10 mouse cellular contexts compared by ENCODE assay signal in genomic region chr13:43399576-43399975, GRCm38 (mm10). TPM values are rescaled to one million over a fixed set of nuclear protein-coding genes. Genes with fewer than 3 reads are reported as not detected.
DNase-seq lines count a peak whose midpoint lies in the region; ATAC-seq lines count a peak whose summit lies in the region.
"Had no signal": no experiment of that assay in that cellular context is flagged by ENCODE, and none has a peak within 500 bp of the region (broad histone marks: within the 10 kb centered on the region; RNA-seq: fewer than 3 reads in every experiment).

No protein-coding gene starts in this region.

- DNase-seq in heart, embryonic 10.5 days (ENCODE audit: low spot score): no peak
- DNase-seq in MEL-GATA-1-ER (ENCODE audit: extremely low read depth, low read depth): peak; percentile 29
- DNase-seq in cerebellum, adult 9-11 months: no peak
- DNase-seq in cerebellum, postnatal 4 days (ENCODE audit: low spot score in 2 of 2): no peak
- DNase-seq in gastrocnemius, adult 8-10 months (ENCODE audit: low spot score in 2 of 2): no peak
- DNase-seq: layer of hippocampus, adult 9-11 months; right cerebral cortex, postnatal 14 days had no signal

- peak overlapping the region; percentile 64 for H3K4me2 ChIP-seq in heart, embryonic 15.5 days
- peak overlapping the region; percentile 86 for H3K4me2 ChIP-seq in hindbrain, embryonic 16.5 days (ENCODE audit: low read length)
- H3K4me2 ChIP-seq in midbrain, embryonic 15.5 days: peak overlapping the region; percentile 78

- H3K36me3 ChIP-seq in heart, embryonic 15.5 days: peaks cover 35% of the 10 kb centered on the region
- H3K36me3 ChIP-seq in heart, embryonic 10.5 days: peaks cover 49% of the 10 kb centered on the region
- H3K36me3 ChIP-seq in hindbrain, embryonic 16.5 days (ENCODE audit: control insufficient read depth, insufficient read depth, low read length): peaks cover 12% of the 10 kb centered on the region
- H3K36me3 ChIP-seq in midbrain, embryonic 15.5 days (replicated peaks): peaks cover 25% of the 10 kb centered on the region; the same call in 1 of the 2 replicates

- no peak overlapping the region for H3K9ac ChIP-seq in heart, embryonic 15.5 days
- no peak overlapping the region for H3K9ac ChIP-seq in hindbrain, embryonic 16.5 days (ENCODE audit: low read depth, low read length)
- H3K9ac ChIP-seq in midbrain, embryonic 15.5 days: no peak overlapping the region

- H3K27ac ChIP-seq in heart, embryonic 15.5 days: no peak overlapping the region
- no peak overlapping the region for H3K27ac ChIP-seq in heart, embryonic 10.5 days
- H3K27ac ChIP-seq in hindbrain, embryonic 16.5 days (ENCODE audit: low read depth, low read length): no peak overlapping the region
- H3K27ac ChIP-seq in midbrain, embryonic 15.5 days: no peak overlapping the region

- 77% methylated on average over 5 of the region's 5 CpGs for WGBS in heart, embryonic 15.5 days
- 90% methylated on average over 5 of the region's 5 CpGs for WGBS in heart, embryonic 10.5 days
- 90% methylated on average over 5 of the region's 5 CpGs for WGBS in hindbrain, embryonic 16.5 days
- 90% methylated on average over 5 of the region's 5 CpGs for WGBS in midbrain, embryonic 15.5 days

- H3K4me3 ChIP-seq in heart, embryonic 15.5 days: peak overlapping the region; percentile 88; the same call in 1 of the 2 replicates
- no peak overlapping the region for H3K4me3 ChIP-seq in heart, embryonic 10.5 days
- H3K4me3 ChIP-seq in hindbrain, embryonic 16.5 days (ENCODE audit: low read length): no peak overlapping the region
- H3K4me3 ChIP-seq in midbrain, embryonic 15.5 days: peak overlapping the region; percentile 72

- no peaks in the 10 kb centered on the region for H3K27me3 ChIP-seq in heart, embryonic 15.5 days
- H3K27me3 ChIP-seq in heart, embryonic 10.5 days (ENCODE audit: insufficient read depth, poor library complexity, severe bottlenecking): no peaks in the 10 kb centered on the region
- no peaks in the 10 kb centered on the region for H3K27me3 ChIP-seq in hindbrain, embryonic 16.5 days (replicated peaks; ENCODE audit: control insufficient read depth, insufficient read depth, low read length)
- no peaks in the 10 kb centered on the region for H3K27me3 ChIP-seq in midbrain, embryonic 15.5 days (replicated peaks)

- H3K4me1 ChIP-seq in heart, embryonic 15.5 days (replicated peaks): peaks cover 7% of the 10 kb centered on the region
- peaks cover 9% of the 10 kb centered on the region; the same call in 1 of the 2 replicates for H3K4me1 ChIP-seq in heart, embryonic 10.5 days
- H3K4me1 ChIP-seq in hindbrain, embryonic 16.5 days (ENCODE audit: control insufficient read depth, insufficient read depth, low read depth, low read length): peaks cover 8% of the 10 kb centered on the region
- peaks cover 16% of the 10 kb centered on the region for H3K4me1 ChIP-seq in midbrain, embryonic 15.5 days

- no peaks in the 10 kb centered on the region for H3K9me3 ChIP-seq in heart, embryonic 15.5 days (replicated peaks)
- H3K9me3 ChIP-seq in heart, embryonic 10.5 days: no peaks in the 10 kb centered on the region
- no peaks in the 10 kb centered on the region for H3K9me3 ChIP-seq in hindbrain, embryonic 16.5 days (ENCODE audit: control insufficient read depth, low read length)
- H3K9me3 ChIP-seq in midbrain, embryonic 15.5 days: no peaks in the 10 kb centered on the region

- no peak for ATAC-seq in heart, embryonic 15.5 days (replicated peaks; ENCODE audit: insufficient number of reproducible peaks, insufficient read depth, low FRiP score, low read depth)
- no peak for ATAC-seq in hindbrain, embryonic 16.5 days
- no peak for ATAC-seq in midbrain, embryonic 15.5 days (replicated peaks)

RNA-seq across cellular contexts. Expression of gene Nol7, which starts 1.4 kb away (rescaled TPM):
- 120 and 133 TPM in 2 replicates for polyA plus RNA-seq in heart, embryonic 15.5 days (2015; fragmentation: Nextera tagmentation; extraction: Ambion mirVana)
- 123 and 130 TPM in 2 replicates for polyA plus RNA-seq in heart, embryonic 10.5 days (2016; fragmentation: Nextera tagmentation; extraction: Ambion mirVana)
- polyA plus RNA-seq in hindbrain, embryonic 16.5 days (2015; fragmentation: Nextera tagmentation; extraction: Ambion mirVana): 140 and 144 TPM in 2 replicates
- 155 and 160 TPM in 2 replicates for polyA plus RNA-seq in midbrain, embryonic 15.5 days (2015; fragmentation: Nextera tagmentation; extraction: Ambion mirVana)
- 100 to 1,000 TPM in 3 of 4 experiments, 10 to 100 TPM in 1; 97.0 to 134 (median 111) TPM for total RNA-seq in gastrocnemius, adult 8-10 months (2022)

RNA-seq across cellular contexts. Expression of gene Sirt5, which starts 34.3 kb away (rescaled TPM):
- polyA plus RNA-seq in heart, embryonic 15.5 days (2015; fragmentation: Nextera tagmentation; extraction: Ambion mirVana): 30.0 and 36.3 TPM in 2 replicates
- 22.1 and 27.2 TPM in 2 replicates for polyA plus RNA-seq in heart, embryonic 10.5 days (2016; fragmentation: Nextera tagmentation; extraction: Ambion mirVana)
- 32.5 and 33.8 TPM in 2 replicates for polyA plus RNA-seq in hindbrain, embryonic 16.5 days (2015; fragmentation: Nextera tagmentation; extraction: Ambion mirVana)
- polyA plus RNA-seq in midbrain, embryonic 15.5 days (2015; fragmentation: Nextera tagmentation; extraction: Ambion mirVana): 38.9 and 39.9 TPM in 2 replicates
- total RNA-seq in gastrocnemius, adult 8-10 months (2022): 10 to 100 TPM; 14.9 to 22.6 (median 17.1) TPM

Comparison
In these comparisons a context has a peak if more than half of its experiments do, and no peak if none do; other contexts are left out.
1. H3K4me3 ChIP-seq: peak in heart, embryonic 15.5 days (single experiment) and midbrain, embryonic 15.5 days (single experiment); none in heart, embryonic 10.5 days (single experiment) and hindbrain, embryonic 16.5 days (single experiment).
2. Peak in every context shown above with its lines, with median percentiles within 50 percentile points of each other: H3K4me2 ChIP-seq.